Mouse (Mus musculus) bone marrow, adult 2 months (tissue): ENCODE results near the gene Atp2b2. TPM values are rescaled to one million over a fixed set of nuclear protein-coding genes. Genes with fewer than 3 reads are reported as not detected.

Experiments
- H3K27ac ChIP-seq: fragments of 200-500 bp; 2 replicates; pipeline ENCODE4 v1.5.1; 2012; ENCODE audit warnings: low read depth, mild to moderate bottlenecking, control low read depth, inconsistent platforms, low read length; ENCODE audit not compliant: control insufficient read depth, poor library complexity, insufficient read depth
- H3K4me1 ChIP-seq: fragments of 200-500 bp; 2 replicates; pipeline ENCODE4 v1.6.1; 2011; ENCODE audit warnings: low read length; ENCODE audit not compliant: control insufficient read depth, insufficient read depth
- H3K4me3 ChIP-seq: fragments of 200-500 bp; replicated peaks from 2 replicates; pipeline ENCODE3; 2011; ENCODE audit warnings: mild to moderate bottlenecking, low read depth, low read length, control low read depth; ENCODE audit not compliant: control insufficient read depth
- CTCF ChIP-seq: fragments of 200-500 bp; IDR thresholded peaks from 2 replicates; pipeline ENCODE4 v1.5.1; 2011; ENCODE audit warnings: low read length, control low read depth; ENCODE audit not compliant: control insufficient read depth, insufficient read depth
- POLR2A ChIP-seq: fragments of 200-500 bp; IDR thresholded peaks from 2 replicates; pipeline ENCODE4 v1.6.1; 2011; ENCODE audit warnings: low read depth, mild to moderate bottlenecking, control low read depth, low read length, borderline replicate concordance; ENCODE audit not compliant: control insufficient read depth
- WGBS: fragments of 180-500 bp; shearing (Covaris S2); methylation state at CpG from one replicate; pipeline ENCODE4 v1.1.7; 2018; 5-methylcytosine and 5-hydroxymethylcytosine counted together
- polyA plus RNA-seq: library from polyadenylated mRNA; stranded (reverse); fragments of >200 nt; gene quantifications from 2 replicates; pipeline ENCODE4 v1.2.4, GENCODE M21; 2011; ENCODE audit warnings: low replicate concordance; ENCODE audit not compliant: missing spikeins, insufficient read depth, insufficient read length

Gene Atp2b2
- polyA plus RNA-seq, 1 experiment: 0.92 TPM

DNA sequence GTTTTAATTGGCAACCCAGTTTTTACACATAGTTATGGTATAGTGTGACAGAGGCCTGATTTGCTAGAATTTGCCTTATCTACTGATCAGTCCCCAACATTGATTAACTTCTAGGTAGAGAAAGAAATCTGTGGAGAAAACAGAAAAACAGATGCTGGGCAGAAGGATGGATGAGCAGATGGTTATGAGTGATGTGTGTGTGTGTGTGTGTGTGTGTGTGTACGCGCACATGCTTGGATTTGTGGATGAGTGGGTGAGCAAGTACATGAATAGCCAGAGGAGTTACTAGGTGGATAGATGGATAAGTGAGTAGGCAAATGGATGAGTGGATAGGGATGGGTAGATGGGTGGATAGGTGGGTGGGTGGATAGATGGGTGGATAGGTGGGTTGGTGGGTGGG is 20.7 kb upstream of the Atp2b2 start:
- Histone ChIP-seq H3K27ac (no peak overlapping the region), H3K4me3 (no peak overlapping the region), H3K4me1 (no peaks in the 10 kb centered on the region; the same call in 1 of the 2 replicates)
- no peak for TF ChIP-seq POLR2A
- TF ChIP-seq CTCF: no peak
- WGBS: 89% methylated on average over 2 of the region's 2 CpGs

DNA sequence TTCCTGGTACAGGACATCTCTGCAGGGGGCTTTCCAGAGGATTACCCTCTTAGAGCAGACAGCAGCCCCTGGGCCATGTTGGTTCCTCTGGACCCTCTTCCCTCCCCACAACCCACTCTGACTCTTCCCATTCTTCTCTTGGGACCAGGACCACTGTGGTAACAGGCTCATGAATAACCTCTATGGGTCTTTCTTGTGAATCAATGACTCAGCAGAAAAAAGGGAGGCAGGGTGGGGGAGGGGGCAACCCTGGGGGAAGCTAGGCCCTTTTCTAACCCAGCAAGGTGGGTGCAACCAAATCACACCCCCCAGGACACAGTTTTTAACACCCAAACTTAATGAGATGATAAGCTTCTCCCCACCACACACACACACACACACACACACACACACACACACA is 20.3 kb upstream of the Atp2b2 start:
- Histone ChIP-seq H3K4me3 (no peak overlapping the region), H3K27ac (no peak overlapping the region), H3K4me1 (no peaks in the 10 kb centered on the region; the same call in 1 of the 2 replicates)
- TF ChIP-seq POLR2A (no peak), CTCF (no peak)

DNA sequence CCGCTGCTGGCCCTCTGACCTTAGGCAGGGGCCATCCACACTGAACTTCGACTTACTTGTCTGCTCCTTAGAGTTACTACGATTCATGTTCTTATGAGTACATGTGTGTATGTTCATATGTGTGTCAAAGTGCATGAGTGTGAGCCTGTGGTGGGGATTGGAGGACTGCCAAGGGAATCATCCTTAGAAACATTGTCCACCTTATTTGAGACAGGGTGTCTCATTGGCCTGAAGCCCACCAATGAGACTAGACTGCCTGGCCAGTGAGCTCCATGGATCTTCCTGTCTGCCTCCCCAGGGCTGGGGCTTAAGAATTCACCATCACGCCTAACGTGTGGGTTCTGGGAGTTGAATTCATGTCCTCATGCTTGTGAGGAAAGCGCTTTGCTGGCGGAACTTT is 16.8 kb upstream of the Atp2b2 start:
- Histone ChIP-seq H3K4me1 (no peaks in the 10 kb centered on the region; the same call in 1 of the 2 replicates), H3K27ac (no peak overlapping the region), H3K4me3 (no peak overlapping the region)
- TF ChIP-seq POLR2A: no peak
- TF ChIP-seq CTCF: no peak
- 79% methylated on average over 7 of the region's 7 CpGs for WGBS

DNA sequence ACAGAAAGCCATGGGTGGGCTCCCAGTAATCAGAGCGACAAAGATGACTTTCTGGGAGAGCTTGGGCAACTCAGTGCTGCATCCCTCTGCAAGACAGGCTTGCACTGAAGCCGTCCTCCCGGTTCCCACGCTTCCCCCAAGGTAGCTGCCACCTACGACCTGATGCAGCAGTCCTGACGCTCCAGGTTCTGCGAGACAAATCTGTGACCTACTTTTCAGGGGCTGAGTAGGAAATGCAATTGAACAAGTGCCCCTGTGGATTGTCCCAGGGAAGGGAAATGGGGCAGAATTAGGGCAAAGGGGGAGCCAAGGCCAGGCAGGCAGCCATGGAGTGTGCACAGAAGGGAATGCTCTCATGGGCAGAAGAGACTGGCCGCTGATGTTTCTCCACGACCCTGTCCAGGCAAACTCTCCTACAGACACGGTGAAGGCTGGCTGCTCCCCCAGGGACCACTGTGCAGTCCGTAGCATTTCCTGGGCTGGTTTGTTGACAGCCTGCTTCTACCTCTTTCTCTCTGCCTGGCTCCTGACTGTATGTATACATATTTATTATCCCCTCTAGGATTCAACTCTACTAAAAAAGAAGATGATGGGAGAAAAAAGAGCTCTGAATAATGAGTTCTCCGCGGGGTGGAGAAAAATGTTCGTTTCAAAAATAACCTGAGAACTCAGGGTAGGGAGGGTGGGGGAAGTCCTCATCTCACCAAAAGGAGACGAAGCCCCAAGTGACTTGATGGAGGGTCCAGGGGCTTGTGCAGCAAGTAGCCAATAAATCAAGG is 15.8 kb upstream of the Atp2b2 start:
- H3K4me1 ChIP-seq: no peaks in the 10 kb centered on the region; the same call in 1 of the 2 replicates
- H3K27ac ChIP-seq: no peak overlapping the region
- no peak overlapping the region for H3K4me3 ChIP-seq
- 63% methylated on average over 15 of the region's 15 CpGs for WGBS
- TF ChIP-seq CTCF (no peak), POLR2A (no peak)

DNA sequence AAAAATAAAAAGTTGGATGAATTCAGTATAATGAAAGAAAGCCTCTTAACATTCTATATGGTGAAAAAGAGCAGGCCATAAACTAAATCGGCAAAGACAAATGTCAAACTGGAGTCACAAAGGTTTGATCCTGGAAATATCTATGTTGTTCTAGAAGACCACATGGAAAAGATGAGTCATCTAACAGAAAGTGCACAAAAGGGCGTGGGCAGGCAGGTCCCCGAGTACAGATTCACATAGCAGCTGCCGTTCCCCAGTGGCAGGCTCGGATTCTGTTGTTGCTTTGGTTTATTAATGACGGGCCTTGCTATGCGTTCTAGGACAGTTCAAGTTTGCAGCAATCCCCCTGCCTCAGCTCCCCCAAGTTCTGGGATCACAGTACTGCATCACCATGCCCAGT is 12.9 kb upstream of the Atp2b2 start:
- H3K4me1 ChIP-seq: no peaks in the 10 kb centered on the region; the same call in 1 of the 2 replicates
- no peak overlapping the region for H3K27ac ChIP-seq
- 79% methylated on average over 7 of the region's 7 CpGs for WGBS
- H3K4me3 ChIP-seq: no peak overlapping the region
- no peak for TF ChIP-seq CTCF
- TF ChIP-seq POLR2A: no peak

DNA sequence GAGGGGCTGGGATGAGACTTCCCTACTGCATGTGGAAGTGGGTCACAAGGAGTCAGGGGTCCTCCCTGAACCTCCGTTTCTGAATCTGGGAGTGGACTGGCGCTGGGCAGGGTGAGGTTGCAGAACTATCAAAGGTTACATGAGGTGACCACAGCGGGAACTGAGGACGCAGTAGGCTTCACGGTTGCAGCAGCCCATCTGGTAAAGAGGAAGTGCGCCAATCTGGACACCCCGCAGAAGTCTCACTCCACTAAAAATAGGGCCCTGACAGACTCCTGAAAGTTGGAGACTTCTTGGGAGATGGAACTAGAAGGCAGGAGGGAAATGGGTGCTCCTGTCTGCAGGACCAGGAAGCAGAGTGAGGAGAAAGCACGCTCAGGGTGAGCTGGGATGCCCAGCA is 2.5 kb upstream of the Atp2b2 start:
- TF ChIP-seq CTCF (no peak), POLR2A (no peak)
- WGBS: 31% methylated on average over 8 of the region's 8 CpGs
- no peak overlapping the region for H3K4me3 ChIP-seq

DNA sequence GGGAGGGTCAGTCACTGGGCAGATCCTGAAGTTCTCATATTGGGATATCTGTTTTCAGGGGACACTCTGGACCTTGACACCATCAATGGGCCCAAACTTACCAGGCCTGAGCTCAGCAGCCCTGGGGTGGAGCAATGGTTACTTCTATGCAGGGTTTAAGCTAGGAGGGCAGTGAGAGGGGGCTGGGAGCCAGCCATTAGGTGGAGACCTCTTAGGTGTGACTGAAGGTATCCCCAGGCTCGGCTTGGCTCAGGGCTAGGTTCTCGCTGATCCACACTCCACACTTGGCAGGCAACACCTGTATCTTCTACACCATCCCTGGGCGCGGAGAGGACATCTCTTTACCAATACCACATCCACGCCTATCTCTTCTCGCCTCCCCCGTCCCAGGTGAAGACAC is 423 bp upstream of the Atp2b2 start:
- Histone ChIP-seq H3K4me3 (no peak overlapping the region), H3K4me1 (no peaks in the 10 kb centered on the region), H3K27ac (no peak overlapping the region)
- TF ChIP-seq CTCF (no peak), POLR2A (no peak)
- WGBS: 79% methylated on average over 7 of the region's 7 CpGs

More for the DNA sequence above, 2.5 kb upstream of the Atp2b2 start:
- no peaks in the 10 kb centered on the region for H3K4me1 ChIP-seq
- no peak overlapping the region for H3K27ac ChIP-seq

DNA sequence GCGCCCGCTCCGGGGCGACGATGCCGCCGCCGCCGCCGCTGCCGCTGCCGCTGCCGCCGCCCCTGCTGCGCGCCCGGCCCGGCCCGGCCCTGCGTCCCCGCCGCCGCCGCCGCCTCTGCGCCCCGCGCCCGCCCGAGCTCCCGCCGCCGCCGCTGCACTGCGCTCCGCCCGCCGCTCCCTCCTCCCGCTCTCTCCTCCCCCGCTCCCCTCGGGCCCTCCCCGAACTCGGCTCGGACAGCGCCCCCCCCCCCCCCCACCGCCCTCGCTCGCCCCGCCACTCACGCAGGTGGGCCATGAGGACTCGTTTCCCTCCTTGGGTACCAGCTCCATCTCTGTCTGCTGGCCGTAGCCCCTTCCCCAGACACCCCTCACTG is 515 bp downstream of the Atp2b2 start:
- WGBS: 13% methylated on average over 48 of the region's 52 CpGs
- TF ChIP-seq POLR2A: no peak
- TF ChIP-seq CTCF: no peak
- Histone ChIP-seq H3K4me1 (no peaks in the 10 kb centered on the region), H3K4me3 (no peak overlapping the region), H3K27ac (no peak overlapping the region)

DNA sequence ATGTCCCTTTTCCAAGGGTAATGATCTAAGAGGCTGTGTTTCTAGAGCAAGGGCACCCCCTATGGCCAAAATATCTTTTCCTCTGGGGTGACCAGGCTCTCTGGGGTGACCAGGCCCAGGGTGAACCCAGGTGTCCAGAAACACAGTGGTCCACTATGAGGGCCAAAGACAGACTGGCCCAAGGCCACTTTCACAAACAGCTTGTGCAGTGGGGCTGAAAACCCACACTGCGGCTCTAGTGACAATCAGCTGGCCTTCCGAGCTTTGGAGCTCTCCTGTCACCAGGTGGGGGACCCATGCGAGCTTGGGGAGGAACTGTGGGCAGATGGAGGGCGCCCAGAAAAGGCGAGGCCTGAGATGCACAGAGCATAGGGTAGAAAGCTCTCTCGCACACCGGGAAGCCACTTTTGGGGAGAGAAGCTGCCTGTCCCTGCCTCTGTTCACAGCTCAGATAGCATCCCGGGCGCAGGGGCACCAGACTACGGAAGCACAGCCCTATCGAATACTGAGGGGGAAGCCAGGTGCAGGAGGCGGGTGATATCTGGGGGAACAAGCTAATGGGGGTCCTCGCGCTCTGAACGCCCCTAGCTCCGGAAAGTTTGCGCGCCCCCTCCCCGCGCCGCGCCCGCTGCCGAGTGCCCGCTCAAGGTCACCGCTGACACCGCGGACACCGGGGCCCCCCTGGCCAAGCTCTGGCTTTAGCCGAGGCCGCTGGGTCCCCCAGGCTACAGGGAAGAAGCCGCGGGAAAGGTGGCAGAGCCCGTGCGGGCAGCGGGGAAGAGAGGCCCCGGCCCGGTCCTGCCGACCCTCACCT is 1.1 kb downstream of the Atp2b2 start:
- Histone ChIP-seq H3K4me1 (no peaks in the 10 kb centered on the region), H3K4me3 (no peak overlapping the region), H3K27ac (no peak overlapping the region)
- WGBS: 6% methylated on average over 38 of the region's 39 CpGs
- TF ChIP-seq POLR2A: no peak
- TF ChIP-seq CTCF: no peak
